Mouse (Mus musculus) adipose tissue, adult 10 weeks (tissue): ENCODE data around the gene Cd27. TPM values are rescaled to one million over a fixed set of nuclear protein-coding genes. Genes with fewer than 3 reads are reported as not detected.

Source experiments
- polyA plus RNA-seq: library from polyadenylated mRNA; stranded (reverse); fragments of 350-450 nt; fragmentation: Illumina TruSeq; extraction: RNeasy Lipid Tissue Mini Kit (QIAGEN cat#74804); gene quantifications from one replicate; pipeline ENCODE4 v1.2.3, GENCODE M21; 2014; ENCODE audit warnings: low read depth, low replicate concordance

Cd27 gene
- 1.2 TPM for polyA plus RNA-seq

GRCm38 (mm10) chr6:125236782-125237181, at the start of gene Cd27:
Gene Cd27 (minus strand): TSS chr6:125237010.

GRCm38 (mm10) chr6:125285890-125286289, 49.1 kb upstream of the Cd27 start, which contains the start of gene Tuba3a:
Gene Tuba3a (minus strand): TSS chr6:125286042.

GRCm38 (mm10) chr6:125231117-125232044, 5.4 kb downstream of the Cd27 start, which contains the start of gene Tapbpl:
Gene Tapbpl (minus strand): TSS chr6:125231860.

GRCm38 (mm10) chr6:125215148-125215954, 21.5 kb downstream of the Cd27 start, which contains the start of gene Vamp1:
Gene Vamp1 (plus strand): TSS chr6:125215551.

GRCm38 (mm10) chr6:125191332-125192015, 45.3 kb downstream of the Cd27 start, which contains the start of the genes Ncapd2 and Mrpl51:
Gene Ncapd2 (minus strand): TSS chr6:125191701.
Gene Mrpl51 (plus strand): TSS chr6:125191801.

Other genes with a start within 250 kb of the Cd27 start
- 2.8 TPM for gene Pianp, start 240.3 kb downstream of the Cd27 start, polyA plus RNA-seq
- gene Zfp384, start 227.9 kb downstream of the Cd27 start, polyA plus RNA-seq: 34.8 TPM
- 58.4 TPM for gene Ing4, start 197.2 kb downstream of the Cd27 start, polyA plus RNA-seq
- gene Acrbp, start 187.3 kb downstream of the Cd27 start, polyA plus RNA-seq: 28.7 TPM
- 2.3 TPM for gene Lpar5, start 169.1 kb downstream of the Cd27 start, polyA plus RNA-seq
- gene Chd4, start 141.0 kb downstream of the Cd27 start, polyA plus RNA-seq: 128 TPM
- 15.1 TPM for gene Nop2, start 105.1 kb downstream of the Cd27 start, polyA plus RNA-seq
- gene Iffo1, start 91.8 kb downstream of the Cd27 start, polyA plus RNA-seq: 12.2 TPM
- gene Gapdh, start 70.5 kb downstream of the Cd27 start, polyA plus RNA-seq: 871 TPM
- 10.9 TPM for gene Ncapd2, start 45.3 kb downstream of the Cd27 start, polyA plus RNA-seq
- 122 TPM for gene Mrpl51, start 45.2 kb downstream of the Cd27 start, polyA plus RNA-seq
- 32.0 TPM for gene Vamp1, start 21.5 kb downstream of the Cd27 start, polyA plus RNA-seq
- 22.8 TPM for gene Tapbpl, start 5.2 kb downstream of the Cd27 start, polyA plus RNA-seq
- gene Tuba3a, start 49.0 kb upstream of the Cd27 start, polyA plus RNA-seq: 21.6 TPM
- gene Ltbr, start 76.9 kb upstream of the Cd27 start, polyA plus RNA-seq: 65.7 TPM
- gene Scnn1a, start 83.6 kb upstream of the Cd27 start, polyA plus RNA-seq: 35.9 TPM
- 99.5 TPM for gene Tnfrsf1a, start 112.4 kb upstream of the Cd27 start, polyA plus RNA-seq
- 1.9 TPM for gene Plekhg6, start 143.8 kb upstream of the Cd27 start, polyA plus RNA-seq